Mouse (Mus musculus): Measurements from ENCODE around the gene Dnajb14. TPM values are rescaled to one million over a fixed set of nuclear protein-coding genes. Genes with fewer than 3 reads are reported as not detected.
"Not testable (repeated sequence)": the region's sequence is repeated elsewhere in the genome, so short reads cannot be mapped to it uniquely, and the experiment has no call there.

The Dnajb14 gene
- polyA plus RNA-seq, 1 experiment from 2014 or later: 15.8 TPM

DNA sequence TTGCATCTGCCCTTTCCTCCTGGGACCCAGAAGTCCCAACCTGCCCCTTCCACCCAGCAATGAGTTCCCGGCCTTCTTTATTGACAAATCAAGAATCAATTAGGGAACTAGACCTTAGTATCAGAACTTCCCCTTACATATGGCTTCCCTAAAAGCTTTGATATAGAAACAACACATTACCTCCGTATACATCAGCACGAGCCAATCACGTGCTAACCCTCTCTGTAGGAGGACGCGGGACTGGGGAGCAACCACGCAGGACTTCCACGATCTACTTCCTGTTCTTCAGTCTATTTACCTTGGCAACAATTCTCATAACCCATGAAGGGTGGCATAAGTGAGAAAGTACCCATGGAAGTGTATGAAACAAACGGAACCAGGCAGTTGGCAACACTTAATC, 19.1 kb upstream of the Dnajb14 start:
- H3K27me3 ChIP-seq (replicated peaks): no peaks in the 10 kb centered on the region
- no peak overlapping the region for H3K27ac ChIP-seq
- 90% methylated on average over 9 of the region's 9 CpGs for WGBS
- H3K4me3 ChIP-seq: no peak overlapping the region
- no peak for ATAC-seq (replicated peaks)
- no peak overlapping the region for H3K4me2 ChIP-seq
- no peak overlapping the region for H3K9ac ChIP-seq
- H3K4me1 ChIP-seq: no peaks in the 10 kb centered on the region; the same call in 1 of the 2 replicates
- no peaks in the 10 kb centered on the region for H3K9me3 ChIP-seq
- H3K36me3 ChIP-seq (replicated peaks): no peaks in the 10 kb centered on the region

DNA sequence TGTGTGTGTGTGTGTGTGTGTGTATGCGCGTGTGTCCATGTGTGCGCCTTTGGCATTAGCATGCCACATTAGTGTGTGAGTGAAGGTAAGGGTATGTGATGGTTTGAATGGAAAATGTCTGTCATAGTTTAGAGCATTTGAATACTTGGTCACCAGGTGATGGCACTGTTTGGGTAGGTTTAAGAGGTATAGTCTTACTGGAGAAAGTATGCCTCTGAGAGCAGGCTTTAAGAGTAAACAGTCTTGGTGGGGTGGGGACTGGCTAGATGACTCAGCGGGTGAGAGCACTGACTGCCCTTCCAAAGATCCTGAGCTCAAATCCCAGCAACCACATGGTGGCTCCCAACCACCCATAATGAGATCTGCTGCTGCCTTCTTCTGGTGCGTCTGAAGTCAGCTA, 17.8 kb upstream of the Dnajb14 start:
- no peak overlapping the region for H3K4me2 ChIP-seq
- H3K36me3 ChIP-seq (replicated peaks): no peaks in the 10 kb centered on the region
- H3K9ac ChIP-seq: no peak overlapping the region
- no peak for ATAC-seq (replicated peaks)
- no peak overlapping the region for H3K4me3 ChIP-seq
- H3K9me3 ChIP-seq: no peaks in the 10 kb centered on the region
- no peaks in the 10 kb centered on the region for H3K27me3 ChIP-seq (replicated peaks)
- 92% methylated on average over 5 of the region's 5 CpGs for WGBS
- no peaks in the 10 kb centered on the region; the same call in 1 of the 2 replicates for H3K4me1 ChIP-seq
- H3K27ac ChIP-seq: no peak overlapping the region

DNA sequence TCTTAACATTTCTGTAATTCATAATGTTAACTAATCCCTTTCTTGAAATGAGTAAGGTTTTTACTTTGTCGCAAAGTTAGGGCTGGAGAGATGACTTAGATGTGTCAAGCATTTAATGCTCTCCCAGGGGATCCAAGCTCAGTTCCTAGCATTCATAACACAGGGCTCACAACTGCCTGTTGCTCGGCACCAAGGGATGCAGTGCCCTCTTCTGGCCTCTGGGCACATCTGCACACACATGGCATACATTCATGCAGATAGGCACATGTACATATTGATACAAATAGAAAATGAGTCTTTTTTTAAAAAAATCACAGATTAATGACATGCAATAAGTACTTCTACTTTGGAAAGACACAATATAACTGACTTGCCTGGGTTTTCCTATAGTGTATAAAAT, 16.3 kb upstream of the Dnajb14 start:
- no peak for ATAC-seq (replicated peaks)
- H3K4me1 ChIP-seq: no peaks in the 10 kb centered on the region; the same call in 1 of the 2 replicates
- no peak overlapping the region for H3K27ac ChIP-seq
- WGBS: 90% methylated on average over 2 of the region's 2 CpGs
- H3K36me3 ChIP-seq (replicated peaks): no peaks in the 10 kb centered on the region
- H3K4me3 ChIP-seq: no peak overlapping the region
- no peak overlapping the region for H3K9ac ChIP-seq
- H3K4me2 ChIP-seq: no peak overlapping the region
- no peaks in the 10 kb centered on the region for H3K27me3 ChIP-seq (replicated peaks)
- H3K9me3 ChIP-seq: no peaks in the 10 kb centered on the region

DNA sequence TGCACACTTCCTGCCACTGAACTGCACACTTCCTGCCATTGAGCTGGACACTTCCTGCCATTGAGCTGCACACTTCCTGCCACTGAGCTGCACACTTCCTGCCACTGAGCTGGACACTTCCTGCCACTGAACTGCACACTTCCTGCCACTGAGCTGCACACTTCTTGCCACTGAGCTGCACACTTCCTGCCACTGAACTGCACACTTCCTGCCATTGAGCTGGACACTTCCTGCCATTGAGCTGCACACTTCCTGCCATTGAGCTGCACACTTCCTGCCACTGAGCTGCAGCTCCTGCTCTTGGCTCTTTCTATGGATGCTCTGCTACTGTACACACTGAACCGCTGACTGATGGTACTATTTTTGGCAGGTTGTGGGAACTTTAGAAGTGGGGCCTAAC, 14.5 kb upstream of the Dnajb14 start:
- H3K9ac ChIP-seq; H3K4me3 ChIP-seq; H3K9me3 ChIP-seq; H3K36me3 ChIP-seq (replicated peaks); H3K4me2 ChIP-seq; H3K27me3 ChIP-seq (replicated peaks); H3K27ac ChIP-seq; H3K4me1 ChIP-seq; ATAC-seq (replicated peaks): not testable (repeated sequence)
- 92% methylated on average over 1 of the region's 1 CpGs for WGBS

DNA sequence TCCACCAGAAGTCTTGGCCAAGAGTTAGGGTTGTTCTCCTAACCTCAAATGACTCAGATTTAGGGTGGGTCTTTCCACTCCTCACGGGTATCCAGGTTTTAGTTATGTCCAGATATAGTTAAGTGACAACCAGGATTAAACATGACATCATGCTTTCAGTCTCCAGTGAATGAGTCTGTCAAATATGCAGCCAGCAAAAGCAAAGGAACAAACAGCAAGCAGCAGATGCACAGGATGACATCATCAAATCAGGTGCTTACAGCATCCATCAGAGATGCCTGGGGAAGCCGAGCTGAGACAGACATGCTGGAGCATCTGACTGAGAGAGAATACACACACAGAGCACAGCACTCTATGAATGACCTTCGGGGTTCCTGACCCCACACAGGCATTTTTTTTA, 12.1 kb upstream of the Dnajb14 start:
- no peaks in the 10 kb centered on the region for H3K36me3 ChIP-seq (replicated peaks)
- no peaks in the 10 kb centered on the region for H3K9me3 ChIP-seq
- H3K4me1 ChIP-seq: no peaks in the 10 kb centered on the region
- H3K27ac ChIP-seq: no peak overlapping the region
- no peak overlapping the region for H3K4me2 ChIP-seq
- no peak overlapping the region for H3K9ac ChIP-seq
- 66% methylated on average over 3 of the region's 3 CpGs for WGBS
- ATAC-seq (replicated peaks): no peak
- no peak overlapping the region for H3K4me3 ChIP-seq
- H3K27me3 ChIP-seq (replicated peaks): no peaks in the 10 kb centered on the region

DNA sequence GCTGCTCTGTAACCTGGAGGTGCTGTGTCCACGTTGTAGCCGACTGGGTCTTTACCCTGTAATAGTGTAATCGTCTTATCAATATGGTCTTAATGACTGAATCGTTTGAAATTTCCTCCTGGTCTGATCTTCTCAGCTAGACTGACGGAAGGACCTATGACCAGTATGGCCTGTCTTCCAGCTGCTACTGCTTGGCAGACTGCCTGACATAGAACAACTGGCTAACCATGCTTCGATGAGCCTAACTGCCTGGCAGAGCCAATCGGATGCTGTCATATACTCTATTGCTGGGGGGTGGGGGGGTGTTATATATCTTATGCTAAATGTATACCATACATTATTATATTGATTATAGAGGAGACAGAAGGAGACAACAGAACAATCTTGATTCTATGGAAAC, 11.4 kb upstream of the Dnajb14 start:
- no peaks in the 10 kb centered on the region for H3K27me3 ChIP-seq (replicated peaks)
- H3K4me1 ChIP-seq: no peaks in the 10 kb centered on the region
- H3K36me3 ChIP-seq (replicated peaks): no peaks in the 10 kb centered on the region
- H3K9me3 ChIP-seq: no peaks in the 10 kb centered on the region
- 89% methylated on average over 7 of the region's 7 CpGs for WGBS
- H3K9ac ChIP-seq: no peak overlapping the region
- no peak overlapping the region for H3K4me2 ChIP-seq
- H3K27ac ChIP-seq: no peak overlapping the region
- ATAC-seq (replicated peaks): no peak
- no peak overlapping the region for H3K4me3 ChIP-seq

DNA sequence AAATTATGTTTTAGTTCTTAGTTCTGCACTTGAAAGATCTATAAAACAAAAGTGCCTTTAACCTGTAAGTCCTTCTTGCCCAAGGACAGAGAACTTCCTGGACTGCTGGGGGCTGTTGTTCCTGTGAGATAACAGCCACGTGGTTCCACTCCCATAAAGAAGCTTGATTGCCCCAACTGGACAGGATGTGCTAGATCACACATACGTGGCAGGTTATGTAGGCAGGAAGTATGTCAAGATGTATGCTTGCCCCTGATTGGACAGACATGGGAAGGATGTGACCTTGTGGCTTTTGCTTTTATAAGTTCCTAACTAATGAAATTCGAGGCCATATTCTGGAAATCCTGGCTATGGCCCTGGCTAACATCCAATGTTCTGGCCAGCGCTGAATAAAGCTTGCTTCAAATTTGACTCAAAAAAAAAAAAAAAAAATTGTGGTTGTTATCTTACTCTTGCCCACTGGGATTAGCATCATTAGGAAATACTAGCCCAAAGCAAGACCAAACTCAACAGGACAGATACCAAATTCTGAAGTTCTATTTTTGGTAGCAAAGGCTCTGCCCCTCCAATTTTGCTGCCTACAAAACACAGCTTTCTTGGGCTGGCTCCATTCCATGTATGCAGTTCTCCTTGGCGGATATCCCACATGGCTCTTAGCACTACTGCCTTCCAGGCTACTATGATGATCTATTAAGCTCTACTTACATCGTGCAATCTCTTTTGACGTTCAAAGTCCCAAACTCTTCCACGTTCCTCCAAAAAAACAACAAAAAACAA, 6.9 kb upstream of the Dnajb14 start:
- ATAC-seq (replicated peaks): no peak
- no peaks in the 10 kb centered on the region for H3K36me3 ChIP-seq (replicated peaks)
- WGBS: 81% methylated on average over 8 of the region's 8 CpGs
- no peaks in the 10 kb centered on the region for H3K9me3 ChIP-seq
- no peaks in the 10 kb centered on the region for H3K27me3 ChIP-seq (replicated peaks)
- H3K27ac ChIP-seq: no peak overlapping the region
- no peak overlapping the region for H3K4me2 ChIP-seq
- no peak overlapping the region for H3K9ac ChIP-seq
- peaks cover 3% of the 10 kb centered on the region for H3K4me1 ChIP-seq
- H3K4me3 ChIP-seq: no peak overlapping the region

DNA sequence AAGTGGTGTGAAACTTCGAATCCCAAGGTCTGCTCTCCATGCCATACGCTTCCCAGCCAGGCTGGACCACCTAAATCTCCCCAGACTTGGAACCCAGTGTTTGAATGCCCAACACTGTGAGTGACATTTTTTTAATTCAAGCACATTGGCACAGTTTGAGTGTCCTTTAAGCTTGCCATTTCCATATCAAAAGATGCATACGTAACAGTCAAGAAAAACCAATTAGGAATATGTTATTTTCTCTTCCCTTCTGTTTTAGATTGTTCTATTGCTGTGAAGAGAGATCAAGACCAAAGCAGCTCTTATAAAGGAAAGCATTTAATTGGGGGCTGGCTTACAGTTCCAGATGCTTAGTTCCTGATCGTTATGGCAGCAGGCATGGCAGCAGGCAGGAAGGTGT, 6.0 kb upstream of the Dnajb14 start:
- Histone ChIP-seq H3K36me3 (replicated peaks) (no peaks in the 10 kb centered on the region), H3K4me3 (no peak overlapping the region), H3K9ac (no peak overlapping the region), H3K4me2 (no peak overlapping the region), H3K27ac (no peak overlapping the region), H3K4me1 (peaks cover 8% of the 10 kb centered on the region), H3K9me3 (no peaks in the 10 kb centered on the region), H3K27me3 (replicated peaks) (no peaks in the 10 kb centered on the region)
- 78% methylated on average over 4 of the region's 4 CpGs for WGBS
- ATAC-seq (replicated peaks): no peak

DNA sequence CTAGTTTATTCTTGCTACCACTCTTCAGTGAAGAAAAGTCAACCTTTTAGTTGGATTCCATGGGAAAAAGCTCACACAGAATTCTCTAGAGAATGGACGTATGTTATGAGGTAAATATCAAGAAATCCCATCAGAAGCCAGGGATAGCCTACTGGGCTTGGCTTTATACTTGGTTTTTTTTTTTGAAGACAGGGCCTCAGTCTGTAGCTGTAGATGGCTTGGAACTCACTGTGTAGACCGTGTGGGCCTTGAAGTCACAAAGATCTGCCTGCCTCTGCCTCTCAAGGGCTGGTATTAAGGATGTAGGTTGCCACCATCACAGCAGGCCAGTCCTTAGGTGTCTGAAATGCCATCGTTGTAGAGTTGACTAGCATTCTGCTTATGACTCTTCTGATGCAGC, 4.9 kb upstream of the Dnajb14 start:
- H3K27ac ChIP-seq: no peak overlapping the region
- no peaks in the 10 kb centered on the region for H3K9me3 ChIP-seq
- H3K4me2 ChIP-seq: no peak overlapping the region
- ATAC-seq (replicated peaks): no peak
- H3K9ac ChIP-seq: no peak overlapping the region
- no peak overlapping the region for H3K4me3 ChIP-seq
- H3K27me3 ChIP-seq (replicated peaks): no peaks in the 10 kb centered on the region
- 95% methylated on average over 3 of the region's 3 CpGs for WGBS
- H3K36me3 ChIP-seq (replicated peaks): 0 out of 2 replicates have a peak, but pooled peaks cover 3% of the 10 kb centered on the region
- H3K4me1 ChIP-seq: peaks cover 15% of the 10 kb centered on the region

DNA sequence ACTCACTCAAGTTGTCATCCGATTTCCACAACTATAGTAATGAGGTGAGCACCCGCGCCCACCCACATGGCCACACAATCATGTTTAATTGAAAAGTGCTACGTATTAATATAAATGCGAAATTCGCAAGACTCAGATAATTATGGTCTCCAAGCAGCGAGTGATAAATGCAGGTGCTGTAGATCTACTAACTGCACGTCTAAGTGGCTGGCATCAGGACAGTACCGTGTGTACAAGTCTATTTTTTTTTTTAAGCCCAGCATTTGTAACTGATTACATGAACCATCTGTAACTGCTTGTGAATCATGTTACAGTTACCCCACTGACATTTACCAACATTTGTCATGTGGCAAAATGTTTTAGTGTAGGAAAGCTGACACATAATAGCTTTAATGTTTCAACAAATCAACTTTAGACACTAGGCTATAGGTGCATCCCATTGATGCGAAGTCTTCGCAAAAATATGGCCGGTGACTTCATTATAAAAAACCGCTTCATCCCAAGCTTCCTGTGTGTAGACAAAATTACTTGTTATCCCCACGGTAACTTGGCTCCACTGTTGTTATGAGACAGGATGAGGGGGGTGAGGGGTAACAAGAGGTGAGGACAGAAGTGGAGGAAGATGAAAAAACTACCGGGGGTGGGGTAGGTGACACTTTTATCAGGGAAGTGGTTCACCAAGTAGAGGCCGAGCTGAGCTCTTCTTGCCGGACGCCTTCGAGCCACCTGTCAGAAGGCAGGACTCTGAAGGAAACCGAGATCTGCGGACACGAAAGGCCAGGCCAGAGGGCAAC, 3.9 kb upstream of the Dnajb14 start:
- Histone ChIP-seq H3K9ac (peak overlapping the region; percentile 70), H3K9me3 (no peaks in the 10 kb centered on the region), H3K4me3 (peak overlapping the region; percentile 89), H3K36me3 (replicated peaks) (0 out of 2 replicates have a peak, but pooled peaks cover 3% of the 10 kb centered on the region), H3K27me3 (replicated peaks) (no peaks in the 10 kb centered on the region), H3K27ac (peak overlapping the region; percentile 97), H3K4me1 (peaks cover 17% of the 10 kb centered on the region), H3K4me2 (peak overlapping the region; percentile 59)
- WGBS: 35% methylated on average over 22 of the region's 22 CpGs
- no peak for ATAC-seq (replicated peaks)

DNA sequence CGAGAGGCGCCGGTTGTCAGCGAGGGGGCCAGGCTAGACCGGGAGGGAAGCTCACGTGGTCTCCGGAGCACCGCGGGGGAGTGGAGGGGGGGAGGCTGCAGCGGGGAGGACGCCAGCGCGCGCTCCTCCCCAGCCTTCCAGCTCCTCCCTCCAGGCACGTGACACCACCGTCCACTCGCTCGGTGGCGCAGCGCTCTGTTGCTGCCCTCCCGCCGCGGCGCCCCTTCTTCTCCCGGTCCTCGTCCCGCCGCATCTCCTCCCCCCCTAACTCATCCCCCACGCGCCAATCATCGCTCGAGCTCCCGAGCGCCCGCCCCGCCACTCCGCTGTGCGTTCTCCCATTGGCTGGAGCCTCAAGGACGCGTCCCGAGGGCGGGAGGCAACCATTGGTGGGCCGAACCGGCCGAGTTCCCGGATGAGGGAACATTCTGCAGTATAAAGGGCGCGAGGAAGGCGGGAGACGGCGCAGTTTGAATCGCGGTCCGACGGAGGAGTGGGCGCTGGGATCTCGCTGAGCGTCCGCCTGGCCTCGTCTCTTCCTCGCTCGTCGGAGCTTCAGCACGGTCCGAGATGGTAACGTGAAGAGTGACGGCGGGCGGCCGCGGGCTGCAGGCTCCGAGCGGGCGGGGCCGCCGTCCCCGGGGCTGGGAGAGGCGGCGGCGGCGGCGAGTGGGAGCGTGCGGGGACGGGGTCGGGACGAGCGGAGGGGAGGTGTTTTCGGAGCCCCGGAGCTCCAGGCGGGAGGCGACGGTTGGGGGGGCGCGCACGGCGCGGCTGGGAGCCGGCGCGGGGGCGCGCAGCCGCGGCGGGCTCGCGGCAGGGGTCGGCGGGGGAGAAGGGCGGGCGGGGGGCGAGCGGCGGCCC, 3.1 kb upstream of the Dnajb14 start, which contains the start of gene H2afz:
H2afz (plus strand) TSS at position 364 of the 864 bp plus-strand sequence.
- Histone ChIP-seq H3K9ac (peak within 1 kb of the TSS; percentile 92), H3K27ac (peak within 1 kb of the TSS; percentile 97), H3K4me2 (peak within 1 kb of the TSS; percentile 59), H3K27me3 (replicated peaks) (no peaks in the 10 kb centered on the region), H3K36me3 (replicated peaks) (0 out of 2 replicates have a peak, but pooled peaks cover 3% of the 10 kb centered on the region), H3K4me3 (peak within 1 kb of the TSS; percentile 89), H3K9me3 (no peaks in the 10 kb centered on the region), H3K4me1 (peaks cover 23% of the 10 kb centered on the region)
- WGBS: under 1% methylated on average over 87 of the region's 115 CpGs
- ATAC-seq (replicated peaks): peak; percentile 95

Measured in midbrain, embryonic 15.5 days (tissue).